Mouse (Mus musculus): ENCODE measurements around the gene 1700001C02Rik. TPM values are rescaled to one million over a fixed set of nuclear protein-coding genes. Genes with fewer than 3 reads are reported as not detected.

The 1700001C02Rik gene
- polyA plus RNA-seq, 1 experiment from 2014 or later, result not detected

- Histone ChIP-seq H3K36me3 (replicated peaks) (no peaks in the 10 kb centered on the region), H3K4me2 (no peak overlapping the region), H3K9me3 (no peaks in the 10 kb centered on the region), H3K4me1 (no peaks in the 10 kb centered on the region), H3K27me3 (0 out of 2 replicates have a peak, but pooled peaks cover 5% of the 10 kb centered on the region), H3K27ac (no peak overlapping the region), H3K9ac (no peak overlapping the region), H3K4me3 (replicated peaks) (no peak overlapping the region)
- WGBS, result 88% methylated on average over 8 of the region's 8 CpGs
- ATAC-seq (ENCODE audit: low FRiP score), result no peak
These were observed 31.0 kb downstream of the 1700001C02Rik start for GRCm38 (mm10) chr5:30496821-30497220.

- WGBS, result 83% methylated on average over 7 of the region's 7 CpGs
- no peak overlapping the region for H3K9ac ChIP-seq
These were observed 31.5 kb downstream of the 1700001C02Rik start for GRCm38 (mm10) chr5:30497299-30497698.

GRCm38 (mm10) chr5:30513111-30513510 lies 47.3 kb downstream of the 1700001C02Rik start:
- no peak overlapping the region for H3K4me2 ChIP-seq
- no peak for ATAC-seq (ENCODE audit: low FRiP score)
- 66% methylated on average over 8 of the region's 8 CpGs for whole genome bisulfite sequencing
- no peak overlapping the region for H3K9ac ChIP-seq
- no peaks in the 10 kb centered on the region for H3K36me3 ChIP-seq (replicated peaks)
- no peaks in the 10 kb centered on the region for H3K4me1 ChIP-seq
- no peaks in the 10 kb centered on the region for H3K9me3 ChIP-seq
- no peaks in the 10 kb centered on the region for H3K27me3 ChIP-seq
- no peak overlapping the region for H3K27ac ChIP-seq
- H3K4me3 ChIP-seq (replicated peaks), result no peak overlapping the region

More at GRCm38 (mm10) chr5:30497299-30497698, 31.5 kb downstream of the 1700001C02Rik start:
- Histone ChIP-seq H3K9me3 (no peaks in the 10 kb centered on the region), H3K36me3 (replicated peaks) (no peaks in the 10 kb centered on the region), H3K27ac (no peak overlapping the region), H3K4me3 (replicated peaks) (no peak overlapping the region), H3K4me2 (no peak overlapping the region), H3K27me3 (0 out of 2 replicates have a peak, but pooled peaks cover 5% of the 10 kb centered on the region), H3K4me1 (no peaks in the 10 kb centered on the region)
- no peak for ATAC-seq (ENCODE audit: low FRiP score)

- Histone ChIP-seq H3K4me1 (no peaks in the 10 kb centered on the region), H3K4me2 (no peak overlapping the region), H3K9ac (no peak overlapping the region), H3K4me3 (replicated peaks) (no peak overlapping the region), H3K27me3 (no peaks in the 10 kb centered on the region; the same call in 1 of the 2 replicates), H3K27ac (no peak overlapping the region), H3K9me3 (no peaks in the 10 kb centered on the region), H3K36me3 (replicated peaks) (no peaks in the 10 kb centered on the region)
- WGBS, result 55% methylated on average over 7 of the region's 7 CpGs
- ATAC-seq (ENCODE audit: low FRiP score), result no peak
These were observed 50.5 kb downstream of the 1700001C02Rik start for GRCm38 (mm10) chr5:30516376-30516775.

- Histone ChIP-seq H3K4me2 (no peak overlapping the region), H3K4me1 (peaks cover 6% of the 10 kb centered on the region; the same call in 1 of the 2 replicates), H3K9ac (no peak overlapping the region), H3K27ac (no peak overlapping the region), H3K27me3 (no peaks in the 10 kb centered on the region; the same call in 1 of the 2 replicates), H3K4me3 (replicated peaks) (no peak overlapping the region), H3K9me3 (no peaks in the 10 kb centered on the region), H3K36me3 (replicated peaks) (no peaks in the 10 kb centered on the region)
- no peak for ATAC-seq (ENCODE audit: low FRiP score)
- 90% methylated on average over 5 of the region's 5 CpGs for WGBS
These were observed 52.3 kb downstream of the 1700001C02Rik start for GRCm38 (mm10) chr5:30518108-30518507.

- peaks cover 6% of the 10 kb centered on the region; the same call in 1 of the 2 replicates for H3K4me1 ChIP-seq
- WGBS, result 80% methylated on average over 6 of the region's 6 CpGs
- ATAC-seq (ENCODE audit: low FRiP score), result no peak
- H3K27me3 ChIP-seq, result no peaks in the 10 kb centered on the region; the same call in 1 of the 2 replicates
- no peak overlapping the region for H3K4me3 ChIP-seq (replicated peaks)
- H3K4me2 ChIP-seq, result no peak overlapping the region
- no peaks in the 10 kb centered on the region for H3K9me3 ChIP-seq
- H3K27ac ChIP-seq, result no peak overlapping the region
- no peaks in the 10 kb centered on the region for H3K36me3 ChIP-seq (replicated peaks)
- H3K9ac ChIP-seq, result no peak overlapping the region
These were observed 52.7 kb downstream of the 1700001C02Rik start for GRCm38 (mm10) chr5:30518547-30518946.

GRCm38 (mm10) chr5:30519494-30519893 lies 53.6 kb downstream of the 1700001C02Rik start:
- H3K27me3 ChIP-seq, result no peaks in the 10 kb centered on the region; the same call in 1 of the 2 replicates
- H3K4me2 ChIP-seq, result no peak overlapping the region
- no peak overlapping the region for H3K9ac ChIP-seq
- H3K4me3 ChIP-seq (replicated peaks), result no peak overlapping the region
- H3K4me1 ChIP-seq, result peaks cover 6% of the 10 kb centered on the region; the same call in 1 of the 2 replicates
- no peak overlapping the region for H3K27ac ChIP-seq
- WGBS, result 60% methylated on average over 7 of the region's 7 CpGs
- no peak for ATAC-seq (ENCODE audit: low FRiP score)
- H3K9me3 ChIP-seq, result no peaks in the 10 kb centered on the region
- H3K36me3 ChIP-seq (replicated peaks), result no peaks in the 10 kb centered on the region

GRCm38 (mm10) chr5:30520214-30520732 lies 54.4 kb downstream of the 1700001C02Rik start:
- Histone ChIP-seq H3K9me3 (no peaks in the 10 kb centered on the region), H3K27ac (no peak overlapping the region), H3K4me1 (peaks cover 6% of the 10 kb centered on the region; the same call in 1 of the 2 replicates), H3K36me3 (replicated peaks) (no peaks in the 10 kb centered on the region), H3K27me3 (no peaks in the 10 kb centered on the region; the same call in 1 of the 2 replicates), H3K4me2 (no peak overlapping the region), H3K9ac (no peak overlapping the region), H3K4me3 (replicated peaks) (no peak overlapping the region)
- ATAC-seq (ENCODE audit: low FRiP score), result no peak
- 90% methylated on average over 10 of the region's 10 CpGs for WGBS

- Histone ChIP-seq H3K36me3 (replicated peaks) (no peaks in the 10 kb centered on the region), H3K27me3 (no peaks in the 10 kb centered on the region; the same call in 1 of the 2 replicates), H3K4me3 (replicated peaks) (no peak overlapping the region), H3K9ac (no peak overlapping the region), H3K4me2 (no peak overlapping the region), H3K27ac (no peak overlapping the region), H3K9me3 (no peaks in the 10 kb centered on the region), H3K4me1 (peaks cover 15% of the 10 kb centered on the region; the same call in 1 of the 2 replicates)
- 59% methylated on average over 8 of the region's 8 CpGs for WGBS
- no peak for ATAC-seq (ENCODE audit: low FRiP score)
These were observed 56.6 kb downstream of the 1700001C02Rik start for GRCm38 (mm10) chr5:30522406-30522805.

- Histone ChIP-seq H3K9ac (no peak overlapping the region), H3K27ac (no peak overlapping the region), H3K9me3 (no peaks in the 10 kb centered on the region), H3K4me2 (no peak overlapping the region), H3K27me3 (peaks cover 5% of the 10 kb centered on the region; the same call in 1 of the 2 replicates), H3K36me3 (replicated peaks) (no peaks in the 10 kb centered on the region), H3K4me1 (peaks cover 15% of the 10 kb centered on the region; the same call in 1 of the 2 replicates), H3K4me3 (replicated peaks) (no peak overlapping the region)
- 89% methylated on average over 3 of the region's 3 CpGs for WGBS
- ATAC-seq (ENCODE audit: low FRiP score), result no peak
These were observed 57.3 kb downstream of the 1700001C02Rik start for GRCm38 (mm10) chr5:30523131-30523530.

GRCm38 (mm10) chr5:30524213-30524612 lies 58.4 kb downstream of the 1700001C02Rik start:
- 38% methylated on average over 3 of the region's 3 CpGs for WGBS
- H3K9ac ChIP-seq, result no peak overlapping the region
- peaks cover 15% of the 10 kb centered on the region; the same call in 1 of the 2 replicates for H3K4me1 ChIP-seq
- no peak overlapping the region for H3K4me2 ChIP-seq
- peaks cover 8% of the 10 kb centered on the region for H3K27me3 ChIP-seq
- no peaks in the 10 kb centered on the region for H3K36me3 ChIP-seq (replicated peaks)
- no peak overlapping the region for H3K4me3 ChIP-seq (replicated peaks)
- ATAC-seq (ENCODE audit: low FRiP score), result no peak
- no peak overlapping the region for H3K27ac ChIP-seq
- no peaks in the 10 kb centered on the region for H3K9me3 ChIP-seq

- Histone ChIP-seq H3K36me3 (replicated peaks) (no peaks in the 10 kb centered on the region), H3K4me1 (peaks cover 15% of the 10 kb centered on the region; the same call in 1 of the 2 replicates), H3K4me2 (no peak overlapping the region), H3K9ac (no peak overlapping the region), H3K9me3 (no peaks in the 10 kb centered on the region), H3K4me3 (replicated peaks) (no peak overlapping the region), H3K27ac (no peak overlapping the region), H3K27me3 (peaks cover 13% of the 10 kb centered on the region)
- ATAC-seq (ENCODE audit: low FRiP score), result peak; percentile 63; the same call in 1 of the 2 replicates
- 31% methylated on average over 12 of the region's 12 CpGs for WGBS
These were observed 60.3 kb downstream of the 1700001C02Rik start for GRCm38 (mm10) chr5:30525920-30526836.
